7 mouse cellular contexts compared by ENCODE assay signal in the genomic region with DNA sequence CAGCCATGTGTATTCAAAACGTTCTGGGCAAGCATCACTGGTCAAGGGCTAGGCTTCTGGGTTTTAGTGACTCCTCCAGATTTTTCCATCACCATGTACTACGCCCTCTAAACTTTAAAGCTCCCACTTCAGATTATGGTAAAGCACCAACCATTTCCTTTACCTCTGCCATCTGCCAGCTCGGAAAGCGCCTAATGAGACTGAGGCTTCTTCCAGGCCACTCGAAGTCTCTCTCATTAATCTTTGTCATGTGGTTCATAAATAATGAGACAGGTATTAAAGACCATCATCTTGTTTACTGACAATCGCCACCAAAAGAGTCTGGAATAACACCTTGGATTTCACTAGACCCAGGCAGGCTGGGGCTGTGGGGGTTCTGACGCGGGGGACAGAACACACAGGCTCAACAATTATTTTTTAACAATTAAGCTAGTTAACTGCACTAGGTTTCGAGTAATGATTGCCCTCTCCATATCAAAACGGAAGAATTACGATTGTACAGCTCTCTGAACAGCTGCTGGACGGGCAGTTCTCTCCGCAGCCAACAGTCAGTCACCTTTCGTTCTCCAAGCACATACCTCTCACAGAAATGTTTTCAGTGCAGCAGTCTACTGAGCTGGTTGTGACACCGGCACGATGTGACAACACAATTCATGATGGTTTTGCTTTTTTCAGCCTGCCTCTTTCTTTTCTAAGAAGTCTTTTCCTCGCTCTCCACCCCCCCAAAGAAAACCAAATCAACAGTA.
A peak's percentile ranks its signal among the peaks of the same experiment; 100 is the strongest.
DNase-seq lines count a peak whose midpoint lies in the region; ATAC-seq and TF ChIP-seq lines count a peak whose summit lies in the region.

No protein-coding gene starts in this region.

- peak overlapping the region; percentile 43 for H3K9ac ChIP-seq in neural tube, embryonic 11.5 days (ENCODE audit: low read length)
- peak overlapping the region; percentile 37; the same call in 1 of the 2 replicates for H3K9ac ChIP-seq in embryonic facial prominence, embryonic 12.5 days
- H3K9ac ChIP-seq in hindbrain, postnatal 0 days (replicated peaks; ENCODE audit: low read length) = peak overlapping the region; percentile 58
- peak overlapping the region; percentile 53 for H3K9ac ChIP-seq in stomach, postnatal 0 days (ENCODE audit: low read length)

- no peak for TF ChIP-seq CTCF in hindbrain, postnatal 0 days (IDR thresholded peaks at IDR 0.05; ENCODE audit: low read depth)
- no peak for TF ChIP-seq CTCF in stomach, postnatal 0 days (IDR thresholded peaks at IDR 0.05; ENCODE audit: low read depth)

- no peaks in the 10 kb centered on the region for H3K9me3 ChIP-seq in neural tube, embryonic 11.5 days (ENCODE audit: control insufficient read depth, low read length)
- H3K9me3 ChIP-seq in embryonic facial prominence, embryonic 12.5 days = no peaks in the 10 kb centered on the region
- no peaks in the 10 kb centered on the region for H3K9me3 ChIP-seq in hindbrain, postnatal 0 days (ENCODE audit: low read length)
- H3K9me3 ChIP-seq in stomach, postnatal 0 days (ENCODE audit: control insufficient read depth, low read length) = no peaks in the 10 kb centered on the region

- H3K27ac ChIP-seq in neural tube, embryonic 11.5 days (ENCODE audit: low read depth, low read length) = peak overlapping the region; percentile 27; the same call in 1 of the 2 replicates
- peak overlapping the region; percentile 83 for H3K27ac ChIP-seq in embryonic facial prominence, embryonic 12.5 days
- peak overlapping the region; percentile 83 for H3K27ac ChIP-seq in hindbrain, postnatal 0 days
- H3K27ac ChIP-seq in stomach, postnatal 0 days (replicated peaks) = peak overlapping the region; percentile 77

- TF ChIP-seq EP300 in stomach, postnatal 0 days (optimal IDR thresholded peaks at IDR 0.05) = no peak

- H3K4me2 ChIP-seq in neural tube, embryonic 11.5 days (ENCODE audit: low read depth) = peak overlapping the region; percentile 39
- peak overlapping the region; percentile 54 for H3K4me2 ChIP-seq in embryonic facial prominence, embryonic 12.5 days (replicated peaks)
- peak overlapping the region; percentile 61 for H3K4me2 ChIP-seq in hindbrain, postnatal 0 days (ENCODE audit: low read depth, low read length)
- peak overlapping the region; percentile 63 for H3K4me2 ChIP-seq in stomach, postnatal 0 days (replicated peaks; ENCODE audit: low read depth)

- H3K36me3 ChIP-seq in neural tube, embryonic 11.5 days (ENCODE audit: control insufficient read depth, insufficient read depth, low read length) = no peaks in the 10 kb centered on the region
- no peaks in the 10 kb centered on the region for H3K36me3 ChIP-seq in embryonic facial prominence, embryonic 12.5 days
- no peaks in the 10 kb centered on the region for H3K36me3 ChIP-seq in hindbrain, postnatal 0 days (ENCODE audit: insufficient read depth, low read length)
- H3K36me3 ChIP-seq in stomach, postnatal 0 days (ENCODE audit: control insufficient read depth, insufficient read depth, low read length) = no peaks in the 10 kb centered on the region

- no peaks in the 10 kb centered on the region for H3K27me3 ChIP-seq in neural tube, embryonic 11.5 days (ENCODE audit: control insufficient read depth, insufficient read depth, low read length)
- H3K27me3 ChIP-seq in embryonic facial prominence, embryonic 12.5 days = no peaks in the 10 kb centered on the region
- H3K27me3 ChIP-seq in hindbrain, postnatal 0 days (ENCODE audit: insufficient read depth, low read length) = no peaks in the 10 kb centered on the region
- H3K27me3 ChIP-seq in stomach, postnatal 0 days (ENCODE audit: control insufficient read depth, insufficient read depth, low read length) = no peaks in the 10 kb centered on the region

- DNase-seq in neural tube, embryonic 11.5 days (ENCODE audit: low spot score) = no peak
- no peak for DNase-seq in neural tube, embryonic 10.5 days (ENCODE audit: extremely low spot score, low spot score)
- peak; percentile 9 for DNase-seq in hindbrain, postnatal 0 days (ENCODE audit: low spot score)
- DNase-seq in lung, postnatal 14 days = peak; percentile 13
- DNase-seq in stomach, postnatal 0 days (ENCODE audit: low spot score) = peak; percentile 26
- no peak for DNase-seq in thymus, postnatal 36 days

- H3K4me1 ChIP-seq in neural tube, embryonic 11.5 days (ENCODE audit: control insufficient read depth, insufficient read depth, low read length) = peaks cover 8% of the 10 kb centered on the region; the same call in 1 of the 2 replicates
- H3K4me1 ChIP-seq in embryonic facial prominence, embryonic 12.5 days = peaks cover 10% of the 10 kb centered on the region
- no peaks in the 10 kb centered on the region for H3K4me1 ChIP-seq in hindbrain, postnatal 0 days (ENCODE audit: insufficient read depth, low read length)
- peaks cover 3% of the 10 kb centered on the region; the same call in 1 of the 2 replicates for H3K4me1 ChIP-seq in stomach, postnatal 0 days (replicated peaks; ENCODE audit: control insufficient read depth, insufficient read depth)

- peak overlapping the region; percentile 32 for H3K4me3 ChIP-seq in neural tube, embryonic 11.5 days (ENCODE audit: low read depth, low read length)
- peak overlapping the region; percentile 42 for H3K4me3 ChIP-seq in embryonic facial prominence, embryonic 12.5 days
- peak overlapping the region; percentile 46 for H3K4me3 ChIP-seq in hindbrain, postnatal 0 days (ENCODE audit: low read length)
- peak overlapping the region; percentile 47 for H3K4me3 ChIP-seq in stomach, postnatal 0 days (ENCODE audit: low read depth, low read length)

- 50% methylated on average over 17 of the region's 17 CpGs for WGBS in neural tube, embryonic 11.5 days
- 65% methylated on average over 17 of the region's 17 CpGs for WGBS in embryonic facial prominence, embryonic 12.5 days
- 38% methylated on average over 17 of the region's 17 CpGs for WGBS in hindbrain, postnatal 0 days
- 21% methylated on average over 17 of the region's 17 CpGs for WGBS in stomach, postnatal 0 days

- ATAC-seq in neural tube, embryonic 11.5 days (ENCODE audit: insufficient read depth, low FRiP score, low TSS enrichment) = peak; percentile 59
- no peak for ATAC-seq in embryonic facial prominence, embryonic 12.5 days (ENCODE audit: insufficient number of reproducible peaks, insufficient read depth, low FRiP score, low TSS enrichment)
- peak; percentile 72 for ATAC-seq in hindbrain, postnatal 0 days
- no peak for ATAC-seq in stomach, postnatal 0 days (ENCODE audit: low FRiP score, low TSS enrichment)

Comparison
In these comparisons a context has a peak if more than half of its experiments do, and no peak if none do; other contexts are left out.
1. ATAC-seq: peak in neural tube, embryonic 11.5 days (single experiment) and hindbrain, postnatal 0 days (single experiment); none in embryonic facial prominence, embryonic 12.5 days (single experiment) and stomach, postnatal 0 days (single experiment).
2. DNase-seq: peak in hindbrain, postnatal 0 days (single experiment), lung, postnatal 14 days (single experiment) and stomach, postnatal 0 days (single experiment); none in neural tube, embryonic 11.5 days (single experiment), neural tube, embryonic 10.5 days (single experiment) and thymus, postnatal 36 days (0 of 2).
3. H3K27ac ChIP-seq: peak in every context shown above with its lines; median percentile 83 in embryonic facial prominence, embryonic 12.5 days; 83 in hindbrain, postnatal 0 days; 77 in stomach, postnatal 0 days; 27 in neural tube, embryonic 11.5 days.
4. Peak in every context shown above with its lines, with median percentiles within 50 percentile points of each other: H3K4me2 ChIP-seq, H3K4me3 ChIP-seq and H3K9ac ChIP-seq.